Mouse (Mus musculus): Measurements from ENCODE around the gene Derl3. TPM values are rescaled to one million over a fixed set of nuclear protein-coding genes. Genes with fewer than 3 reads are reported as not detected.

Gene Derl3
- 1.8 and 4.1 TPM in 2 replicates for polyA plus RNA-seq (2012; rRNA removed)

GRCm38 (mm10) chr10:75893089-75893750 lies at the start of gene Derl3:
TSS of gene Derl3 (plus strand) at chr10:75893413.

GRCm38 (mm10) chr10:75859786-75860470 lies 33.3 kb upstream of the Derl3 start, which contains the start of gene Mif:
TSS of gene Mif (minus strand) at chr10:75860240.

GRCm38 (mm10) chr10:75921026-75921725 lies 28.0 kb downstream of the Derl3 start, which contains the start of gene Smarcb1:
TSS of gene Smarcb1 (minus strand) at chr10:75921617.

GRCm38 (mm10) chr10:75932891-75933290 lies 39.7 kb downstream of the Derl3 start, which contains the start of gene Chchd10:
TSS of gene Chchd10 (plus strand) at chr10:75933130.

GRCm38 (mm10) chr10:75935680-75936541 lies 42.7 kb downstream of the Derl3 start, which contains the start of gene Mmp11:
TSS of gene Mmp11 (minus strand) at chr10:75936496.

GRCm38 (mm10) chr10:75940520-75940919 lies 47.3 kb downstream of the Derl3 start, which contains the start of gene Gm867:
TSS of gene Gm867 (minus strand) at chr10:75940672.

GRCm38 (mm10) chr10:75942736-75943477 lies 49.7 kb downstream of the Derl3 start, which contains the start of gene Vpreb3:
TSS of gene Vpreb3 (plus strand) at chr10:75943057.

Other genes starting within 250 kb of the Derl3 start
- gene Susd2, start 249.4 kb upstream of the Derl3 start, polyA plus RNA-seq (2012; rRNA removed): 4.4 and 6.0 TPM in 2 replicates
- 43.5 and 45.6 TPM in 2 replicates for gene Cabin1, start 129.1 kb upstream of the Derl3 start, polyA plus RNA-seq (2012; rRNA removed)
- gene Ddt, start 120.0 kb upstream of the Derl3 start, polyA plus RNA-seq (2012; rRNA removed): 51.3 and 55.5 TPM in 2 replicates
- not detected in 2 replicates for gene Gm20441, start 112.5 kb upstream of the Derl3 start, polyA plus RNA-seq (2012; rRNA removed)
- 0.79 and 1.1 TPM in 2 replicates for gene Gstt3, start 112.0 kb upstream of the Derl3 start, polyA plus RNA-seq (2012; rRNA removed)
- gene Gstt1, start 94.8 kb upstream of the Derl3 start, polyA plus RNA-seq (2012; rRNA removed): 21.6 and 28.9 TPM in 2 replicates
- not detected in 2 replicates for gene Gstt4, start 70.9 kb upstream of the Derl3 start, polyA plus RNA-seq (2012; rRNA removed)
- gene Gstt2, start 56.0 kb upstream of the Derl3 start, polyA plus RNA-seq (2012; rRNA removed): 6.7 and 9.0 TPM in 2 replicates
- gene Mif, start 33.2 kb upstream of the Derl3 start, polyA plus RNA-seq (2012; rRNA removed): 1,609 and 1,890 TPM in 2 replicates
- 96.1 and 115 TPM in 2 replicates for gene Smarcb1, start 28.2 kb downstream of the Derl3 start, polyA plus RNA-seq (2012; rRNA removed)
- 78.2 and 90.8 TPM in 2 replicates for gene Chchd10, start 39.7 kb downstream of the Derl3 start, polyA plus RNA-seq (2012; rRNA removed)
- 20.1 and 24.1 TPM in 2 replicates for gene Mmp11, start 43.1 kb downstream of the Derl3 start, polyA plus RNA-seq (2012; rRNA removed)
- gene Gm867, start 47.3 kb downstream of the Derl3 start, polyA plus RNA-seq (2012; rRNA removed): 0.92 and 1.1 TPM in 2 replicates
- gene Vpreb3, start 49.6 kb downstream of the Derl3 start, polyA plus RNA-seq (2012; rRNA removed): 0.37 TPM in 1 of 2 replicates, not detected in the other
- 0.05 and 0.07 TPM in 2 replicates for gene Gm5134, start 61.1 kb downstream of the Derl3 start, polyA plus RNA-seq (2012; rRNA removed)
- 8.7 and 9.6 TPM in 2 replicates for gene Zfp280b, start 139.2 kb downstream of the Derl3 start, polyA plus RNA-seq (2012; rRNA removed)
- 0.01 and 0.05 TPM in 2 replicates for gene Slc5a4b, start 217.5 kb downstream of the Derl3 start, polyA plus RNA-seq (2012; rRNA removed)

Data from central nervous system, embryonic 18 days (tissue).